Mouse (Mus musculus): Measurements from ENCODE around the gene Borcs6.
A peak's percentile ranks its signal among the peaks of the same experiment; 100 is the strongest.

DNA sequence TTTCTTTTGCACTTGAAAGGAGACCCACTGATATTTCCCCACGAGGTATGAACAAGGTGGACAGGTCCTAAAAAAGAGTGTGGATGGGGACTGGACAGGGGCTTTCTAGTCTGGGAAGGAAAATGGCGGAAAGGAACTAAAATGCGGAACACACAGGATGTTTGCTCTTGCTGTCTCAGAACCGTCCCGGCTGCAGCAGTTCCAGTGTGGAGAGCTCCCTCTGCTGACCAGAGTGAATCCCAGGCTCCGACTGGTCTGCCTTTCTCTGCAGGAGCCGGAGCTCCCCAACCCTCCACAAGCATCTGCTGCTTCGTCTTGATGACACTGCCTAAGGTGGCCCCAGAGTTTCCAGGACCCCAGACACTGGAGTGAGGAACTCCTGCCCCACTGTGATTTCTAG lies 23.7 kb upstream of the Borcs6 start:
- no peak for TF ChIP-seq POLR2A (IDR thresholded peaks at IDR 0.05; ENCODE audit: low read depth, low read length)
- TF ChIP-seq CTCF (IDR thresholded peaks at IDR 0.05; ENCODE audit: extremely low read depth, insufficient read length, insufficient replicate concordance, low read depth, low read length), result peak; percentile 84

Measured in small intestine, adult 2 months (tissue).